Mouse (Mus musculus) hindbrain, embryonic 10.5 days (tissue): ENCODE data around the gene Col6a6. TPM values are rescaled to one million over a fixed set of nuclear protein-coding genes. Genes with fewer than 3 reads are reported as not detected.

Experiments used
- DNase-seq: peaks from one replicate; pipeline ENCODE4 v3.0.0-alpha.2; 2017; ENCODE audit warnings: low spot score
- H3K27ac ChIP-seq: fragments of 300-500 bp; sonication (generic); 2 replicates; pipeline ENCODE4 v1.5.1; 2016; ENCODE audit warnings: mild to moderate bottlenecking, moderate library complexity
- H3K27me3 ChIP-seq: fragments of 300-500 bp; sonication (generic); 2 replicates; pipeline ENCODE4 v1.6.1; 2016; ENCODE audit warnings: mild to moderate bottlenecking; ENCODE audit not compliant: poor library complexity, insufficient read depth, severe bottlenecking
- H3K36me3 ChIP-seq: fragments of 300-500 bp; sonication (generic); 2 replicates; pipeline ENCODE4 v1.6.1; 2016; ENCODE audit warnings: mild to moderate bottlenecking, moderate library complexity
- H3K4me1 ChIP-seq: fragments of 300-500 bp; sonication (generic); replicated peaks from 2 replicates; pipeline ENCODE4 v1.6.1; 2016; ENCODE audit warnings: mild to moderate bottlenecking
- H3K4me3 ChIP-seq: fragments of 300-500 bp; sonication (generic); 2 replicates; pipeline ENCODE4 v1.5.1; 2016; ENCODE audit warnings: mild to moderate bottlenecking, moderate library complexity
- H3K9me3 ChIP-seq: fragments of 300-500 bp; sonication (generic); 2 replicates; pipeline ENCODE4 v1.6.1; 2016; ENCODE audit warnings: mild to moderate bottlenecking, moderate library complexity
- WGBS: fragments of 180-500 bp; shearing (Covaris S2); methylation state at CpG from one replicate; pipeline ENCODE4 v1.1.7; 2016; 5-methylcytosine and 5-hydroxymethylcytosine counted together
- polyA plus RNA-seq: library from polyadenylated mRNA; unstranded; fragments of >200 nt; fragmentation: Nextera tagmentation; extraction: Ambion mirVana; gene quantifications from 2 replicates; pipeline ENCODE4 v1.2.1, GENCODE M21; 2016

Col6a6 gene
- polyA plus RNA-seq, 1 experiment from 2014 or later: 0.09 TPM

GRCm38 (mm10) chr9:105791810-105792209, 36.1 kb downstream of the Col6a6 start:
- Histone ChIP-seq H3K27ac (no peak overlapping the region), H3K4me3 (no peak overlapping the region), H3K9me3 (no peaks in the 10 kb centered on the region), H3K36me3 (no peaks in the 10 kb centered on the region), H3K27me3 (no peaks in the 10 kb centered on the region), H3K4me1 (no peaks in the 10 kb centered on the region)
- 90% methylated on average over 5 of the region's 5 CpGs for WGBS
- no peak for DNase-seq

- Histone ChIP-seq H3K9me3 (no peaks in the 10 kb centered on the region), H3K36me3 (no peaks in the 10 kb centered on the region), H3K4me3 (no peak overlapping the region), H3K27ac (no peak overlapping the region), H3K4me1 (no peaks in the 10 kb centered on the region), H3K27me3 (no peaks in the 10 kb centered on the region)
- WGBS: 78% methylated on average over 3 of the region's 3 CpGs
- DNase-seq: no peak
Measured at GRCm38 (mm10) chr9:105788203-105788602, 39.8 kb downstream of the Col6a6 start.

GRCm38 (mm10) chr9:105787800-105788199, 40.2 kb downstream of the Col6a6 start:
- no peak overlapping the region for H3K4me3 ChIP-seq
- no peak for DNase-seq
- H3K27me3 ChIP-seq: no peaks in the 10 kb centered on the region
- no peaks in the 10 kb centered on the region for H3K9me3 ChIP-seq
- 86% methylated on average over 11 of the region's 11 CpGs for WGBS
- H3K27ac ChIP-seq: no peak overlapping the region
- H3K36me3 ChIP-seq: no peaks in the 10 kb centered on the region
- H3K4me1 ChIP-seq: no peaks in the 10 kb centered on the region

DNA sequence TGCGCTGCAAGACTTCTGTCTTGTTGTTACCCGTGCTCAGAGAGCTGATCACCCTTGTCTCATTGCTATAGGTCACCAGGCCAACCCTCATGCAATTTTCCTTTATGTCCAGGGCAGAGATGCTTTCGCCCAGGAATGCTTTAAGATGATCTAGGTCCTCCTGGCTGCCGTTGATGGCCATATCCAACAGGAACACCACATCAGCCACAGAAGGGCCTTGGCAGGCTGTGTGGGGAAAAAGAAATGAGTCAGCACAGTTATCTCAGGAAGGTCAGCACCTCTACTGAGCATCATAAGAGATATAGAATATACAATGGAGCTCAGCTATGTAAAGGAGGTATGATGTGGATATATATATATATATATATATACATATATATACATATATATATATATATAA, 43.9 kb downstream of the Col6a6 start:
- Histone ChIP-seq H3K4me1 (no peaks in the 10 kb centered on the region), H3K36me3 (no peaks in the 10 kb centered on the region), H3K9me3 (no peaks in the 10 kb centered on the region), H3K27me3 (no peaks in the 10 kb centered on the region), H3K27ac (no peak overlapping the region), H3K4me3 (no peak overlapping the region)
- WGBS: 89% methylated on average over 4 of the region's 4 CpGs
- DNase-seq: no peak

GRCm38 (mm10) chr9:105780696-105781095, 47.3 kb downstream of the Col6a6 start:
- Histone ChIP-seq H3K9me3 (no peaks in the 10 kb centered on the region), H3K4me3 (no peak overlapping the region), H3K27me3 (no peaks in the 10 kb centered on the region), H3K36me3 (no peaks in the 10 kb centered on the region), H3K4me1 (no peaks in the 10 kb centered on the region), H3K27ac (no peak overlapping the region)
- DNase-seq: no peak
- WGBS: 94% methylated on average over 15 of the region's 15 CpGs

DNA sequence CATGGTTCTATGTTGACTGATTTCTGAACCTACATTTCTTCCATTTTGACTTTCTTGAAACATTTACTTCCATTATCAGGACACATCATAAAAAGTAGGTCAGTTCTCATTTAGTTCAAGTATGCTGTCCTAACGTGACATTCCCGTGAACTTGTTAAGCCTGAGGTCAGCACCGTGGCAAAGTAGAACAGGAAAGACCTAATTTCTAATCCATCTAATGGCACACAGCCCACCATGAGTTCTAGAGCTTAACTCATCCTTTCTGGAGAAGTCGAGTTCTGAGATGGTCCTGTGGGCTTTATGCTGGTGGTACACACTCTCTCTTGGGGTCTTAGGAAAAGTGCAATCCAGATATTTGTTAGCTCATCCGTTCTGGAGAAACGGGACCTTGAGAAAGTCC, 49.2 kb downstream of the Col6a6 start:
- 91% methylated on average over 6 of the region's 6 CpGs for WGBS

DNA sequence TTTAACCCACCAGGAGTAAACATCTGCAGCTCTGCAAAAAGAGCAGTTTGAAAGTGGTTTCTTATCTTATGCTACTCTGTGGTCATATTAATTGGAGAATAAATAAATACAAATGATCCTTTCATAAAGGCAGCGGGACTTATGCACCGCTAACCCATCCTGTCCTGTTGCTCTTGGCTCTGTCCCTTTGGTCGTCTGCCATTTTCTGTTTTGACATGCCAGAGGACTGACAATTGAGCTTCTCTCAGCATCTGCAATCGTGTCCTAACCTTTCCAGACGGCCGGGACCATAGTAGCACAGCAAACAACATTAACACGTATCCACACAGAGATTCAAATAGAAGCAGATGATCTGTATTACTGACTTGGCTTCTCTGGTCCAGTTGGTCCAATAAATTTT, 53.1 kb downstream of the Col6a6 start:
- 85% methylated on average over 7 of the region's 7 CpGs for WGBS
- Histone ChIP-seq H3K4me1 (peaks cover 19% of the 10 kb centered on the region), H3K4me3 (no peak overlapping the region), H3K27ac (no peak overlapping the region), H3K9me3 (no peaks in the 10 kb centered on the region), H3K36me3 (no peaks in the 10 kb centered on the region), H3K27me3 (no peaks in the 10 kb centered on the region)
- DNase-seq: no peak

More for the DNA sequence above, 49.2 kb downstream of the Col6a6 start:
- H3K4me1 ChIP-seq: peaks cover 6% of the 10 kb centered on the region
- H3K4me3 ChIP-seq: no peak overlapping the region
- H3K27ac ChIP-seq: no peak overlapping the region
- H3K9me3 ChIP-seq: no peaks in the 10 kb centered on the region
- no peak for DNase-seq
- H3K27me3 ChIP-seq: no peaks in the 10 kb centered on the region
- no peaks in the 10 kb centered on the region for H3K36me3 ChIP-seq

DNA sequence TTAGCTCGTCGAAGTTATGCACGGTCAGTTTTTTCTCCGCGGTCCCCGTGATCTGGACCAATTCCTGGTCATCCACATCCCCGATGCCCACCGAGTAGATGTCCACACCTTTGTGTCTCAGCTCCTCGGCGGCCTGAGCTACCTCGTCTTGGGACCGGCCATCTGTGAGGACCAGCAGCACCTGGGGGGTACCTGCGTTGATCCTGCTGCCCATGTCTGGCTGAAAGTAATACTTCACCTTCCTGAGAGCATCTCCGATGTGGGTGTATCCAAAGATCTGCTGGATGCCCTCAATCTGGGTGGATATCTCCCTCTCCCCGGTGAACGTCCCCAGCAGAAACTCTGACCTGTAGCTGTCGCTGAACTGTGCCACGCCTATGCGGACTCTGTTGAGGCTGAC, 53.6 kb downstream of the Col6a6 start:
- no peak for DNase-seq
- Histone ChIP-seq H3K4me1 (peaks cover 23% of the 10 kb centered on the region), H3K27me3 (no peaks in the 10 kb centered on the region), H3K27ac (no peak overlapping the region; the same call in 1 of the 2 replicates), H3K9me3 (no peaks in the 10 kb centered on the region), H3K4me3 (no peak overlapping the region), H3K36me3 (no peaks in the 10 kb centered on the region)
- 92% methylated on average over 19 of the region's 19 CpGs for WGBS

DNA sequence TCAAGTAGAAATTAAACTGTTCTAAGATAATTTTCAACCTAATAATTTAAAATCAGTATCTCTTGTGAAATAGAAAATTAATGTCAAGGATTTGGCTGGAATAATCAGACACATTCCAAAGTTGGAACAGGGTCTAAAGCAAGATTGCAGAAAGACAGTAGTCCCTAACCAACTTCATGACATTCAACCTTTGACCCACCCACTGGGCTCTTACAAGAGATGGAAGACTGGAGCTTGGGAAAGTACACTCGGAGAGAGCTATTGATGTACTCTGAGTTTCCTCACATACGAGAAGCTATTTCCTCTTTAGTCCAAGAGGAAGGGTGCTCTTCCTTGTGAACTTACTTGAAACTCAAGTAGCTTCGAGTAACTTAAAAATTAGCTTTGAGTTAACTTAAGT, 56.6 kb downstream of the Col6a6 start:
- no peak for DNase-seq
- Histone ChIP-seq H3K27me3 (no peaks in the 10 kb centered on the region), H3K36me3 (no peaks in the 10 kb centered on the region), H3K27ac (no peak overlapping the region), H3K4me3 (no peak overlapping the region), H3K4me1 (peaks cover 23% of the 10 kb centered on the region), H3K9me3 (no peaks in the 10 kb centered on the region)
- WGBS: 75% methylated on average over 3 of the region's 3 CpGs

DNA sequence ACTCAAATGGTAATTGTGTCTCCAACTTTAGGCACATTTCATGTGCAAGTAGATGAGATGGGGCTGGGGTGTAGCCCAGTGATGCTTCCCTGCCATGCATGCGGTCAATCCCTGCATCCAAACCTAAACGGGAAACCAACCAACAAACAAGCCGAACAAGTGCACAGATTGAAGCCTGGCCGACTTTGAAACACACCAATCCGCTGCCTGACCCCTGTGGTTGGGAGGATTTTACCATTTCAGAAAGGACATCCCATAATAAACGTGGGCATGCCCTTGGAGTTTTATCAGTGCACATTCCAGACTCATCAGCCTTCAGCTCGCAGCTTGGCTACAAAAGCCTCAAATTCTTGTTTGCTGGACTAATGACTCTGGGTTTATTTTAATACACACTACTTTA, 57.3 kb downstream of the Col6a6 start:
- Histone ChIP-seq H3K9me3 (no peaks in the 10 kb centered on the region), H3K27me3 (no peaks in the 10 kb centered on the region), H3K4me3 (no peak overlapping the region), H3K4me1 (peaks cover 23% of the 10 kb centered on the region), H3K36me3 (no peaks in the 10 kb centered on the region), H3K27ac (no peak overlapping the region)
- WGBS: 71% methylated on average over 7 of the region's 7 CpGs
- no peak for DNase-seq

GRCm38 (mm10) chr9:105765891-105766290, 62.1 kb downstream of the Col6a6 start:
- Histone ChIP-seq H3K27ac (no peak overlapping the region), H3K9me3 (no peaks in the 10 kb centered on the region), H3K27me3 (no peaks in the 10 kb centered on the region), H3K4me1 (peaks cover 11% of the 10 kb centered on the region; the same call in 1 of the 2 replicates), H3K36me3 (no peaks in the 10 kb centered on the region), H3K4me3 (no peak overlapping the region)
- no peak for DNase-seq
- 77% methylated on average over 2 of the region's 2 CpGs for WGBS

GRCm38 (mm10) chr9:105764681-105765080, 63.3 kb downstream of the Col6a6 start:
- no peak overlapping the region for H3K4me3 ChIP-seq
- 84% methylated on average over 5 of the region's 5 CpGs for WGBS
- H3K27ac ChIP-seq: no peak overlapping the region

DNA sequence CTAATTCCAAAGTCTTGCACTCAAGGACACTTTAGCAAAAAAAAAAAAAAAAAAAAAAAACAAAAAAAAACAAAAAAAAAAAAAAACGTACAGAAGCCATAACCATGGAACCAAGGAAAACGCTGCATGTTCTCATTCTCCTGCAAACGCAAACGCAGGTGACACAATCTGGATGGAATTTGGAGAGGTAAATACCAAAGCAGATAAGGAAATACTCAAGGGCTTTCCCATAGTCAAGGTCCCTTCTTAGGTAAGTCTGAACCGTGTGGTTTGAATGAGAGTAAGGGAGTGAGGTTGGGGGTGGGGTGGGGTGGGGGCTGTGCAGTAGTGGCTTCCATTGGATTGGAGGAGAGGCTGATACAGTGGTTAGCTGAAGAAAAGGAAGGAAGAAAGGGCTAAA, 63.8 kb downstream of the Col6a6 start:
- H3K36me3 ChIP-seq: no peaks in the 10 kb centered on the region
- no peaks in the 10 kb centered on the region for H3K27me3 ChIP-seq
- H3K27ac ChIP-seq: no peak overlapping the region
- no peak for DNase-seq
- no peaks in the 10 kb centered on the region for H3K4me1 ChIP-seq
- H3K9me3 ChIP-seq: no peaks in the 10 kb centered on the region
- no peak overlapping the region for H3K4me3 ChIP-seq
- WGBS: 75% methylated on average over 5 of the region's 5 CpGs

More at GRCm38 (mm10) chr9:105764681-105765080, 63.3 kb downstream of the Col6a6 start:
- H3K4me1 ChIP-seq: 0 out of 2 replicates have a peak, but pooled peaks cover 1% of the 10 kb centered on the region
- no peaks in the 10 kb centered on the region for H3K27me3 ChIP-seq
- no peaks in the 10 kb centered on the region for H3K9me3 ChIP-seq
- no peak for DNase-seq
- no peaks in the 10 kb centered on the region for H3K36me3 ChIP-seq

DNA sequence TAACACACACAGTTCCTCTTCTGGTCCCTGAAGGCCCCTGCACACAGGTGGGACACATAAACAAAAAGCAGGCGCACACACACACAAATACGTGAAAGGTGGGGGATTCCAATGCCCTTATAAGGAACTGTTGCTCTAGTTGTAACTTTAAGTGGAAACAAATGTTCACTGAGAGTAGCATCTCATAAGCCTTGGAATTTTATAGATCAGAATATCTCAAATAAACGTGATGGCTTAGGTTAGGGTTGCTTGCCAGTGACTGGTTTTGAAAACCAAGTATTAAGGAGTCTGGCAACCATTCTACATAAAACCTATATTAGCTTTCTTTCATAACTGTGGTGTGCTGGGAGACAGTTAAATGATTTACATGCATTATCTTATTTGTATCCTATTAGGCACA, 64.3 kb downstream of the Col6a6 start:
- Histone ChIP-seq H3K27me3 (no peaks in the 10 kb centered on the region), H3K36me3 (no peaks in the 10 kb centered on the region), H3K4me3 (no peak overlapping the region), H3K9me3 (no peaks in the 10 kb centered on the region), H3K27ac (no peak overlapping the region), H3K4me1 (no peaks in the 10 kb centered on the region)
- DNase-seq: no peak
- 79% methylated on average over 3 of the region's 3 CpGs for WGBS
